Mouse (Mus musculus) stomach, embryonic 14.5 days (tissue): Measurements from ENCODE around the gene Hmcn2. TPM values are rescaled to one million over a fixed set of nuclear protein-coding genes. Genes with fewer than 3 reads are reported as not detected.

Experiments
- ATAC-seq: fragments of 200-750 bp; cut with Nextera tagmentation; 2 replicates; pipeline ENCODE4 v1.8.0; 2017; ENCODE audit warnings: low read depth, moderate TSS enrichment; ENCODE audit not compliant: insufficient number of reproducible peaks, insufficient read depth, low FRiP score
- H3K27ac ChIP-seq: fragments of 300-500 bp; sonication (generic); 2 replicates; pipeline ENCODE4 v1.5.1; 2014; ENCODE audit warnings: mild to moderate bottlenecking, low read length, moderate library complexity, mixed read lengths
- H3K27me3 ChIP-seq: fragments of 300-500 bp; sonication (generic); 2 replicates; pipeline ENCODE4 v1.6.1; 2014; ENCODE audit warnings: low read length, control low read depth, mixed read lengths; ENCODE audit not compliant: control insufficient read depth, insufficient read depth
- H3K36me3 ChIP-seq: fragments of 300-500 bp; sonication (generic); 2 replicates; pipeline ENCODE4 v1.6.1; 2014; ENCODE audit warnings: mild to moderate bottlenecking, control low read depth, low read length, moderate library complexity, mixed read lengths; ENCODE audit not compliant: control insufficient read depth, insufficient read depth
- H3K4me1 ChIP-seq: fragments of 300-500 bp; sonication (generic); 2 replicates; pipeline ENCODE4 v1.6.1; 2014; ENCODE audit warnings: low read length, control low read depth, mixed read lengths; ENCODE audit not compliant: control insufficient read depth, insufficient read depth
- H3K4me2 ChIP-seq: fragments of 300-500 bp; sonication (generic); replicated peaks from 2 replicates; pipeline ENCODE4 v1.6.1; 2014; ENCODE audit warnings: low read depth, low read length, control low read depth
- H3K4me3 ChIP-seq: fragments of 300-500 bp; sonication (generic); 2 replicates; pipeline ENCODE4 v1.5.1; 2014; ENCODE audit warnings: low read depth, low read length, control low read depth
- H3K9ac ChIP-seq: fragments of 300-500 bp; sonication (generic); replicated peaks from 2 replicates; pipeline ENCODE4 v1.6.1; 2014; ENCODE audit warnings: low read depth, mild to moderate bottlenecking, control low read depth, low read length, moderate library complexity, mixed read lengths
- H3K9me3 ChIP-seq: fragments of 300-500 bp; sonication (generic); 2 replicates; pipeline ENCODE4 v1.6.1; 2016; ENCODE audit warnings: low read depth, low read length, control low read depth; ENCODE audit not compliant: control insufficient read depth
- WGBS: fragments of 180-500 bp; shearing (Covaris S2); extraction: QIAGEN DNeasy Blood & Tissue Kit; methylation state at CpG from one replicate; pipeline ENCODE4 v1.1.7; 2014; 5-methylcytosine and 5-hydroxymethylcytosine counted together
- polyA plus RNA-seq: library from polyadenylated mRNA; unstranded; fragments of >200 nt; fragmentation: Nextera tagmentation; extraction: Ambion mirVana; gene quantifications from 2 replicates; pipeline ENCODE4 v1.2.1, GENCODE M21; 2014

Hmcn2 gene
- polyA plus RNA-seq, 1 experiment from 2014 or later = 4.1 TPM

DNA sequence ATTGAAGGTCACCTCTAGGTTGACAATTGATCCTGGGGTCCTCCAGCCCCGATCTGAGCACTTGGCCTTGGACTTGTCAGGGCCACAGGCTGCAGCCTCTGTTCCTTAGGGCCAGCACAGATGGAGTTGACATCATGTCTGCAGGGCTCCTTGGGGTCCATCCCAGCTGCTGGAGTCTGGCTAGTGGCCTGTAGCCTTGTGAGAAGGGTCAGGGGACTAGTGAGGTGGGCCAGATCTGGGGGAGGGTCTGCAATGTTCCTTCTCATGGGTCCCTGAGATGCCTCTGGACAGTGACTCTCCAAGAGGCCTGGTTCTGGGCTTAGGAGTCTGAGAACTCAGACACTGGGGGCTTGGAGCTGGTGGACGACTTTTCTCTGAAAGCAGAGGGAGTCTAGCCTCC lies 63.3 kb downstream of the Hmcn2 start:
- no peak for ATAC-seq
- Histone ChIP-seq H3K36me3 (no peaks in the 10 kb centered on the region), H3K4me2 (no peak overlapping the region), H3K9ac (no peak overlapping the region), H3K9me3 (no peaks in the 10 kb centered on the region), H3K27ac (no peak overlapping the region), H3K27me3 (no peaks in the 10 kb centered on the region), H3K4me3 (no peak overlapping the region), H3K4me1 (no peaks in the 10 kb centered on the region)
- WGBS = 62% methylated on average over 2 of the region's 2 CpGs

DNA sequence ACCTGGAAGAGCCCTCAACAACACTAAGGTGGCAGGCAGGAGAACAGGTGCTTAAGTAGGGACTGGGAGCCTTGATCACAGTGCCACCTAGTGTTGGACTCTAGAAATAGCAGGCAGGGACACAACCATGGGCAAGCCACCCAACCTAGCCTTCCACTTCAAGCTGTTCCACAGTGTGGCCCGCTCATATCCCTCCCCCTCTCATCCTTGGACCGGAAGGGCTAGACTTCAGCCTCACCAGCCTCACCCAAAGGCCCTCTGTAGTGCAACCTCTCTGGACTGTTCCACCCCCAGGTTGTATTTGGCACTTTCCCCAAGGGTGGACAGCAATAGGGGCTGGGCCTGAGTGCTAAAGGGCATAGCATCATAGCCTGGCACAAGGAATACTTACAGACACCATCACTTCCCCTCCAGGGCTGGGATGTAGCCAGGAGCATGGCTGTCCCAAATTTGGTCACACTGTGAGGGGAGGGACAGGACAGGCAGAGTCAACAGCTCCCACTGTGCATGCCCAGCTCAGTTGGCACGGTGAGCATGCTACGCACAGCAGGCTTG lies 67.2 kb downstream of the Hmcn2 start:
- Histone ChIP-seq H3K27ac (no peak overlapping the region), H3K4me1 (no peaks in the 10 kb centered on the region), H3K9me3 (no peaks in the 10 kb centered on the region), H3K27me3 (no peaks in the 10 kb centered on the region), H3K36me3 (no peaks in the 10 kb centered on the region), H3K4me3 (no peak overlapping the region), H3K9ac (no peak overlapping the region), H3K4me2 (no peak overlapping the region)
- ATAC-seq = peak; percentile 40; the same call in 1 of the 2 replicates
- WGBS = 52% methylated on average over 4 of the region's 4 CpGs

DNA sequence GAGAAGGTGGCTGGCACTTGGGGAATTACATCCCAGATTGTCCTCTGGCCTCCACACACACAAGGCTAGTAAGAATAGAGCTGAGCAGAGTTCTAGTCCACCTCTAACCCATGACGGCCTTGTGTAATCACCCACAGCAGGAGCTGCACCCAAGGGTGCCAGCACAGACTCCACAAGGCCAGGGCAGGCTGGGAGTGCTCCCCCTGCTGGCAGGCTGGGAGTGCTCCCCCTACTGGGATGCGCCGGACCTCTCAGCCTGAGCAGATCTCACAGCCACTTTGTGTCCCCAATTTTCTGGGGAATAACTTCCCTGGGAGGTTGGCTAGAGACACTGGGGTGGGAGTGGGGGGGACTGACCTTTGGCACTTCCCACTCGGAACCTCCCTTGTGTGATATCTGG lies 68.7 kb downstream of the Hmcn2 start:
- no peaks in the 10 kb centered on the region for H3K9me3 ChIP-seq
- no peak overlapping the region for H3K27ac ChIP-seq
- H3K36me3 ChIP-seq = no peaks in the 10 kb centered on the region
- H3K4me2 ChIP-seq = no peak overlapping the region
- no peak overlapping the region for H3K4me3 ChIP-seq
- H3K9ac ChIP-seq = no peak overlapping the region
- no peak for ATAC-seq
- no peaks in the 10 kb centered on the region for H3K4me1 ChIP-seq
- WGBS = 20% methylated on average over 4 of the region's 4 CpGs
- H3K27me3 ChIP-seq = no peaks in the 10 kb centered on the region

DNA sequence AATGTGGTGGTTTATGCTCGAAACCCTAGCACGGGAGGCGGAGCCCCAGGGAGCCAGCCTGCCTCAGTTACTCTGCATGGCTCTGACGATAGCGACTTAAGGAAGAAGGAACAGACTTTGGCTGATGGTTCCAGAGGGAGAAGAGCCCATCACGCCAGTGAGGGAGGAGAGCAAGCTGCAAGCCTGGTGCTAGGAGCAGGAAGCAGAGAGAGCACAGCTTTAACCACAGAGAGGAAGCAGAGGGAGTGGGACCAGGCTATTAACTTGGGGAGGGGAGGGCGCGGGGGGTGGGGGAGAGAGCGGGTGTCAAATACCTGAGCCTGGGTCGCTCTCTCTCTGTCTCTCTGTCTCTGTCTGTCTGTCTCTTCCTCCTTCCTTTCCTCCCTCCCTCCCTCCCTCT lies 102.8 kb downstream of the Hmcn2 start:
- Histone ChIP-seq H3K27me3 (no peaks in the 10 kb centered on the region), H3K36me3 (no peaks in the 10 kb centered on the region), H3K9ac (no peak overlapping the region), H3K4me3 (no peak overlapping the region), H3K27ac (no peak overlapping the region), H3K4me2 (no peak overlapping the region), H3K4me1 (no peaks in the 10 kb centered on the region), H3K9me3 (no peaks in the 10 kb centered on the region)
- WGBS = 64% methylated on average over 10 of the region's 10 CpGs
- no peak for ATAC-seq

GRCm38 (mm10) chr2:31418021-31418420 lies 103.8 kb downstream of the Hmcn2 start:
- Histone ChIP-seq H3K9ac (no peak overlapping the region), H3K4me1 (no peaks in the 10 kb centered on the region), H3K9me3 (no peaks in the 10 kb centered on the region), H3K4me3 (no peak overlapping the region), H3K27me3 (no peaks in the 10 kb centered on the region), H3K4me2 (no peak overlapping the region), H3K27ac (no peak overlapping the region), H3K36me3 (no peaks in the 10 kb centered on the region)
- no peak for ATAC-seq
- WGBS = 93% methylated on average over 5 of the region's 5 CpGs

DNA sequence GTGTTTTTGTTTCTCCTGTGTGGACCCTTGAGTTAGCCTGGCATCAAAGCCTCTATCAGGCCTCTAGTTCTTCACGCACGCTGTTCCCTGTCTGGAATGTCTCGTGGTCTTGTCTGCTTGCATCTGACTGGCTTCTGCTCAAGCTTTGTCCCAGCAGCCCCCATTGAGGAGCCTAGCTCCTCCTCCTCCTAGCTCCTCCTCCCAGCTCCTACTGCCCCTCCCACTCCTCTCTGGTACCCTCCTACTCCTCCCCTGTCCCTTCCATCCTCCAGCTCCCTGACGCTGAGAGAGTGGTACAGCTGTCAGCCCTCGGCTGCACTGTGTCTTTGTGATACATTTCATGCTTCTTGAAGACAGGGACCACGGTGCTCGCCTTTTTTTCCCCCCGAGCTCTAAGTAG lies 104.4 kb downstream of the Hmcn2 start:
- 29% methylated on average over 8 of the region's 8 CpGs for WGBS
- Histone ChIP-seq H3K4me2 (no peak overlapping the region), H3K9ac (no peak overlapping the region), H3K9me3 (no peaks in the 10 kb centered on the region), H3K27ac (no peak overlapping the region), H3K4me3 (no peak overlapping the region), H3K36me3 (no peaks in the 10 kb centered on the region), H3K4me1 (no peaks in the 10 kb centered on the region), H3K27me3 (no peaks in the 10 kb centered on the region)
- ATAC-seq = 0 out of 2 replicates have a peak, but pooled peaks have one; percentile 24

DNA sequence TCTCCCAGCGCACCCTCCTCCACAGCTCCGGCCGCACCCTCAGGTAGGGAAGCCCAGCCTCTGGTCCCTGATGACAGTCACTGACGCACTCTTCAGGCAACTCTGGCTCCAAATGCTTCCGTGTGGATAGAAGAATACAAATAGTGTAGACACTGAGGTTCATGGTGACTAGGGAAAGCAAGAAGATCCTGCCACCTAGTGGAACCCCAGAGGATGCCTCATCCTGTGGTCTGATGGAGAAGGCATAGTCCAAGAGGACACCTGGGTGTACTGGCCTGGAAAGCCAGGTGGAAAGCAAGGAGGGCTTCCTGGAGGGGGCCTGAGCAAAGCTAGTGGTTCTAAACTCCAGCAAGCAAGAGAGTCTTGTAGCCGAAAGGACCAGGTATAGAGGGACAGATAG lies 106.7 kb downstream of the Hmcn2 start:
- WGBS = 77% methylated on average over 6 of the region's 6 CpGs
- ATAC-seq = no peak

DNA sequence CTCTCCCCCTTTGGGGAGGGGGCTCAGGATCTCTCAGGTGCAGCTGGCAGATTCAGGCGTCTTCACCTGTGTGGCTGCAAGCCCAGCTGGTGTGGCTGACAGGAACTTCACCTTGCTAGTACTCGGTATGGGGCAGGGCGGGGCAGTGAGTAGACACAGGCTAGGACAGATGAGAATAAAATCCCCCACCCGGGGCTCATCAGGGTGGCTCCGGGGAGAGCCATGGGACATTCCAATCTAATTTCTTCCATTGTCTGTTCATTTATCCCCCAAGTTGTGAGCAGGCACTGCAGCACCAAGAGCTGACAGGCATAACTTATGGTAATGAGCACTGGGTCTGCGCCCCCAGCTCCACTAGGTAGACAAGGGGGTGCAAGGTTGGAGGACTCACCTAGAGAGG lies 108.4 kb downstream of the Hmcn2 start:
- ATAC-seq = no peak
- Histone ChIP-seq H3K27ac (no peak overlapping the region), H3K4me3 (no peak overlapping the region), H3K4me1 (no peaks in the 10 kb centered on the region), H3K9me3 (no peaks in the 10 kb centered on the region), H3K4me2 (no peak overlapping the region), H3K27me3 (no peaks in the 10 kb centered on the region), H3K36me3 (no peaks in the 10 kb centered on the region), H3K9ac (no peak overlapping the region)
- WGBS = 47% methylated on average over 6 of the region's 6 CpGs

More for the DNA sequence above, 106.7 kb downstream of the Hmcn2 start:
- Histone ChIP-seq H3K4me3 (no peak overlapping the region), H3K9ac (no peak overlapping the region), H3K27me3 (no peaks in the 10 kb centered on the region), H3K27ac (no peak overlapping the region), H3K4me2 (no peak overlapping the region), H3K36me3 (no peaks in the 10 kb centered on the region), H3K4me1 (no peaks in the 10 kb centered on the region), H3K9me3 (no peaks in the 10 kb centered on the region)

GRCm38 (mm10) chr2:31431477-31431876 lies 117.3 kb downstream of the Hmcn2 start:
- WGBS = 90% methylated on average over 5 of the region's 5 CpGs
- Histone ChIP-seq H3K4me1 (no peaks in the 10 kb centered on the region), H3K4me2 (no peak overlapping the region), H3K4me3 (no peak overlapping the region), H3K27me3 (no peaks in the 10 kb centered on the region), H3K9me3 (no peaks in the 10 kb centered on the region), H3K36me3 (no peaks in the 10 kb centered on the region), H3K27ac (no peak overlapping the region), H3K9ac (no peak overlapping the region)
- no peak for ATAC-seq
